Mouse (Mus musculus): ENCODE measurements around the gene Cavin3. TPM values are rescaled to one million over a fixed set of nuclear protein-coding genes. Genes with fewer than 3 reads are reported as not detected.
"Not testable (repeated sequence)": the region's sequence is repeated elsewhere in the genome, so short reads cannot be mapped to it uniquely, and the experiment has no call there.

Gene Cavin3
- total RNA-seq, 2 experiments from 2014 or later = 9.1 to 13.0 TPM

- DNase-seq (ENCODE audit: low spot score) = peak; percentile 57
These were observed 1.3 kb downstream of the Cavin3 start for GRCm38 (mm10) chr7:105480561-105481504.

GRCm38 (mm10) chr7:105480081-105480480 is 2.0 kb downstream of the Cavin3 start:
- no peak for DNase-seq (ENCODE audit: low spot score)

- DNase-seq (ENCODE audit: low spot score) = no peak
These were observed 2.9 kb downstream of the Cavin3 start for GRCm38 (mm10) chr7:105479232-105479631.

GRCm38 (mm10) chr7:105478344-105478743 is 3.8 kb downstream of the Cavin3 start:
- DNase-seq (ENCODE audit: low spot score) = no peak

- DNase-seq (ENCODE audit: low spot score) = peak; percentile 54
These were observed 4.3 kb downstream of the Cavin3 start for GRCm38 (mm10) chr7:105477841-105478240.

- no peak for DNase-seq (ENCODE audit: low spot score)
These were observed 4.7 kb downstream of the Cavin3 start for GRCm38 (mm10) chr7:105477433-105477700.

- DNase-seq (ENCODE audit: low spot score) = no peak
These were observed 5.2 kb downstream of the Cavin3 start for GRCm38 (mm10) chr7:105476683-105477432.

- DNase-seq (ENCODE audit: low spot score) = no peak
These were observed 6.6 kb downstream of the Cavin3 start for GRCm38 (mm10) chr7:105475396-105475949.

GRCm38 (mm10) chr7:105474771-105475315 is 7.3 kb downstream of the Cavin3 start:
- DNase-seq (ENCODE audit: low spot score) = no peak

- DNase-seq (ENCODE audit: low spot score) = no peak
These were observed 9.5 kb downstream of the Cavin3 start for GRCm38 (mm10) chr7:105472607-105473006.

- DNase-seq (ENCODE audit: low spot score) = not testable (repeated sequence)
These were observed 16.6 kb downstream of the Cavin3 start for GRCm38 (mm10) chr7:105465505-105465904.

- no peak for DNase-seq (ENCODE audit: low spot score)
These were observed 23.6 kb downstream of the Cavin3 start for GRCm38 (mm10) chr7:105458546-105458945.

GRCm38 (mm10) chr7:105453345-105453744 is 28.8 kb downstream of the Cavin3 start:
- not testable (repeated sequence) for DNase-seq (ENCODE audit: low spot score)

GRCm38 (mm10) chr7:105445076-105445475 is 37.0 kb downstream of the Cavin3 start:
- DNase-seq (ENCODE audit: low spot score) = no peak

GRCm38 (mm10) chr7:105441426-105441825 is 40.7 kb downstream of the Cavin3 start:
- DNase-seq (ENCODE audit: low spot score) = no peak

- DNase-seq (ENCODE audit: low spot score) = peak; percentile 7
These were observed 43.9 kb downstream of the Cavin3 start for GRCm38 (mm10) chr7:105437979-105438772.

GRCm38 (mm10) chr7:105434798-105435197 is 47.3 kb downstream of the Cavin3 start:
- DNase-seq (ENCODE audit: low spot score) = no peak

- DNase-seq (ENCODE audit: low spot score) = no peak
These were observed 48.2 kb downstream of the Cavin3 start for GRCm38 (mm10) chr7:105433859-105434258.

GRCm38 (mm10) chr7:105432058-105432457 is 50.0 kb downstream of the Cavin3 start:
- DNase-seq (ENCODE audit: low spot score) = no peak
